Mouse (Mus musculus): ENCODE measurements at regions not wholly inside any gene's neighbourhood (a gene's known extent, or its start where the extent isn't known, plus 50 kb on each side); places are given as distances from the start of the nearest gene placed in this dataset.

GRCm38 (mm10) chr10:66597952-66598351 lies 498.0 kb upstream of the Jmjd1c start:
- TF ChIP-seq CTCF (conservative IDR thresholded peaks at IDR 0.05; ENCODE audit: low read length) = no peak
- no peak for TF ChIP-seq POU5F1 (IDR thresholded peaks at IDR 0.05; ENCODE audit: borderline replicate concordance, low read length)
- no peak for TF ChIP-seq NANOG (IDR thresholded peaks at IDR 0.05; ENCODE audit: borderline replicate concordance, low read length)
